Mouse (Mus musculus): Measurements from ENCODE around the gene Gm10487. TPM values are rescaled to one million over a fixed set of nuclear protein-coding genes. Genes with fewer than 3 reads are reported as not detected.
"Not testable (repeated sequence)": the region's sequence is repeated elsewhere in the genome, so short reads cannot be mapped to it uniquely, and the experiment has no call there.

Gm10487 gene
- not detected in 2 replicates for polyA plus RNA-seq (2015; fragmentation: Nextera tagmentation; extraction: Ambion mirVana)

DNA sequence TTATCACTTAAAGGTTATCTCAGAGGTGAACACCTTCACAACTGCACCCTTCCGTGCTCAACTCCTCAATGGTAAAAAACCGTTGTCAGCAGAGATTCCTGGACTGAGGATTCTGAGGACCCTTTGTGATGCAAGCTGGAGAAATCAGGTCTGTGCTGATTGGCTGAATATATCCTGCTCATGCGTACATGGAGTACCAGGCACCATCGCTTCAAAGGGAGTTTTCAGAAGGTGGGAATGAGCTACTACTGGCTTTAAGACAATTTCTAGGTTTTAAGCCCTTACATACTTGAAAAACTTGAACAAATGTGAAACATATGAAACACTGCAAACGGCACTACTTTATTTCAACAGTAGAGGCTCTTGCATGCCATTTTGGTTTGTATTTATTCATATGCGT is at the start of gene Gm10487:
Gene Gm10487 (minus strand): TSS at position 101 of the 400 bp plus-strand sequence.
- H3K9ac ChIP-seq (ENCODE audit: low read length); H3K27ac ChIP-seq (ENCODE audit: low read length); H3K36me3 ChIP-seq (ENCODE audit: control insufficient read depth, insufficient read depth); H3K4me1 ChIP-seq (ENCODE audit: control insufficient read depth, insufficient read depth, low read length); H3K4me2 ChIP-seq (ENCODE audit: low read depth, low read length); H3K9me3 ChIP-seq (replicated peaks; ENCODE audit: control insufficient read depth, low read length); ATAC-seq (replicated peaks; ENCODE audit: extremely low read depth, insufficient read depth, low FRiP score); H3K4me3 ChIP-seq (ENCODE audit: low read length); H3K27me3 ChIP-seq (ENCODE audit: control insufficient read depth, insufficient read depth, low read length): not testable (repeated sequence)
- no CpG with 5 or more reads among the region's 6 CpGs for WGBS

Measured in heart, embryonic 16.5 days (tissue).